In genomic region chr10:27162364-27162763, GRCm38 (mm10) we compare ENCODE assay signal across 10 mouse cellular contexts.
A peak's percentile ranks its signal among the peaks of the same experiment; 100 is the strongest.
DNase-seq lines count a peak whose midpoint lies in the region; ATAC-seq and TF ChIP-seq lines count a peak whose summit lies in the region.
"Had no signal": no experiment of that assay in that cellular context is flagged by ENCODE, and none has a peak within 500 bp of the region (broad histone marks: within the 10 kb centered on the region; RNA-seq: fewer than 3 reads in every experiment).

No protein-coding gene starts in this region.

- ATAC-seq in forebrain, embryonic 13.5 days = peak; percentile 50; the same call in 1 of the 2 replicates
- no peak for ATAC-seq in forebrain, postnatal 0 days
- peak; percentile 66 for ATAC-seq in midbrain, embryonic 13.5 days

- 88% methylated on average over 2 of the region's 2 CpGs for WGBS in forebrain, embryonic 13.5 days
- 83% methylated on average over 2 of the region's 2 CpGs for WGBS in forebrain, postnatal 0 days
- WGBS in midbrain, embryonic 13.5 days = 92% methylated on average over 2 of the region's 2 CpGs

- no peak for DNase-seq in forebrain, postnatal 0 days
- DNase-seq in layer of hippocampus, adult 2 months (ENCODE audit: low spot score in 2 of 2) = no peak
- no peak for DNase-seq in layer of hippocampus, adult 9-10 months (ENCODE audit: low spot score)
- peak; percentile 71 for DNase-seq in ZHBTc4 (ENCODE audit: low read depth, low spot score)
- no peak for DNase-seq in layer of hippocampus, adult 8-10 months (ENCODE audit: low spot score in 2 of 2)
- no peak for DNase-seq in cerebellum, postnatal 25 days
- DNase-seq: lung, postnatal 10 days; thymus, postnatal 25 days had no signal

- H3K4me2 ChIP-seq in forebrain, embryonic 13.5 days = no peak overlapping the region
- H3K4me2 ChIP-seq in forebrain, postnatal 0 days (ENCODE audit: low read depth) = no peak overlapping the region
- no peak overlapping the region for H3K4me2 ChIP-seq in midbrain, embryonic 13.5 days (replicated peaks)

- H3K36me3 ChIP-seq in forebrain, embryonic 13.5 days (ENCODE audit: poor library complexity, severe bottlenecking) = no peaks in the 10 kb centered on the region
- H3K36me3 ChIP-seq in forebrain, postnatal 0 days (ENCODE audit: insufficient read depth) = no peaks in the 10 kb centered on the region
- no peaks in the 10 kb centered on the region for H3K36me3 ChIP-seq in midbrain, embryonic 13.5 days

- H3K9ac ChIP-seq in forebrain, embryonic 13.5 days = no peak overlapping the region
- H3K9ac ChIP-seq in forebrain, postnatal 0 days = no peak overlapping the region
- no peak overlapping the region for H3K9ac ChIP-seq in midbrain, embryonic 13.5 days (replicated peaks)

- no peak overlapping the region for H3K4me3 ChIP-seq in forebrain, embryonic 13.5 days
- no peak overlapping the region for H3K4me3 ChIP-seq in forebrain, postnatal 0 days (ENCODE audit: low read depth, low read length)
- no peak overlapping the region for H3K4me3 ChIP-seq in layer of hippocampus, adult 2 months
- no peak overlapping the region for H3K4me3 ChIP-seq in midbrain, embryonic 13.5 days (replicated peaks)

- no peak for TF ChIP-seq CTCF in forebrain, postnatal 0 days (IDR thresholded peaks at IDR 0.05; ENCODE audit: low read depth)
- TF ChIP-seq CTCF in layer of hippocampus, adult 2 months (conservative IDR thresholded peaks at IDR 0.05) = peak; percentile 40

- H3K4me1 ChIP-seq in forebrain, embryonic 13.5 days = no peaks in the 10 kb centered on the region
- no peaks in the 10 kb centered on the region for H3K4me1 ChIP-seq in forebrain, postnatal 0 days (ENCODE audit: insufficient read depth)
- no peaks in the 10 kb centered on the region for H3K4me1 ChIP-seq in midbrain, embryonic 13.5 days (replicated peaks)

- no peaks in the 10 kb centered on the region for H3K27me3 ChIP-seq in forebrain, embryonic 13.5 days
- no peaks in the 10 kb centered on the region for H3K27me3 ChIP-seq in forebrain, postnatal 0 days (ENCODE audit: insufficient read depth, low read length)
- no peaks in the 10 kb centered on the region for H3K27me3 ChIP-seq in midbrain, embryonic 13.5 days

- no peaks in the 10 kb centered on the region for H3K9me3 ChIP-seq in forebrain, embryonic 13.5 days (replicated peaks)
- no peaks in the 10 kb centered on the region for H3K9me3 ChIP-seq in forebrain, postnatal 0 days (ENCODE audit: low read length)
- no peaks in the 10 kb centered on the region for H3K9me3 ChIP-seq in midbrain, embryonic 13.5 days

- H3K27ac ChIP-seq in forebrain, embryonic 13.5 days = no peak overlapping the region
- H3K27ac ChIP-seq in forebrain, postnatal 0 days (ENCODE audit: low read depth, low read length) = no peak overlapping the region
- H3K27ac ChIP-seq in layer of hippocampus, adult 2 months = no peak overlapping the region
- H3K27ac ChIP-seq in midbrain, embryonic 13.5 days = no peak overlapping the region
